Mouse (Mus musculus): ENCODE data around the gene Klrg2. TPM values are rescaled to one million over a fixed set of nuclear protein-coding genes. Genes with fewer than 3 reads are reported as not detected.

Gene Klrg2
- polyA plus RNA-seq, 1 experiment from 2014 or later: 0.24 TPM

- Histone ChIP-seq H3K4me1 (replicated peaks) (no peaks in the 10 kb centered on the region), H3K27ac (replicated peaks) (no peak overlapping the region), H3K4me3 (no peak overlapping the region), H3K36me3 (no peaks in the 10 kb centered on the region), H3K27me3 (no peaks in the 10 kb centered on the region), H3K9ac (no peak overlapping the region), H3K4me2 (no peak overlapping the region), H3K9me3 (no peaks in the 10 kb centered on the region)
- no peak for ATAC-seq (ENCODE audit: low read depth)
- WGBS: 66% methylated on average over 3 of the region's 3 CpGs
These were observed 12.5 kb upstream of the Klrg2 start for GRCm38 (mm10) chr6:38649545-38649944.

- H3K4me2 ChIP-seq: no peak overlapping the region
- no peak overlapping the region for H3K9ac ChIP-seq
- no peaks in the 10 kb centered on the region for H3K9me3 ChIP-seq
- WGBS: 81% methylated on average over 3 of the region's 3 CpGs
- peaks cover 31% of the 10 kb centered on the region for H3K27me3 ChIP-seq
- no peak overlapping the region for H3K27ac ChIP-seq (replicated peaks)
- H3K36me3 ChIP-seq: no peaks in the 10 kb centered on the region
- no peak for ATAC-seq (ENCODE audit: low read depth)
- H3K4me3 ChIP-seq: no peak overlapping the region
- peaks cover 11% of the 10 kb centered on the region for H3K4me1 ChIP-seq (replicated peaks)
These were observed 6.0 kb upstream of the Klrg2 start for GRCm38 (mm10) chr6:38643039-38643438.

GRCm38 (mm10) chr6:38642593-38642992 lies 5.6 kb upstream of the Klrg2 start:
- no peak overlapping the region for H3K4me3 ChIP-seq
- H3K36me3 ChIP-seq: no peaks in the 10 kb centered on the region
- H3K27me3 ChIP-seq: peaks cover 36% of the 10 kb centered on the region
- WGBS: 73% methylated on average over 5 of the region's 5 CpGs
- ATAC-seq (ENCODE audit: low read depth): no peak
- no peak overlapping the region for H3K9ac ChIP-seq
- no peak overlapping the region for H3K4me2 ChIP-seq
- H3K4me1 ChIP-seq (replicated peaks): peaks cover 11% of the 10 kb centered on the region
- H3K27ac ChIP-seq (replicated peaks): no peak overlapping the region
- H3K9me3 ChIP-seq: no peaks in the 10 kb centered on the region

GRCm38 (mm10) chr6:38641645-38642044 lies 4.6 kb upstream of the Klrg2 start:
- no peak for ATAC-seq (ENCODE audit: low read depth)
- Histone ChIP-seq H3K27ac (replicated peaks) (no peak overlapping the region), H3K4me2 (no peak overlapping the region), H3K4me3 (no peak overlapping the region), H3K27me3 (peaks cover 45% of the 10 kb centered on the region), H3K36me3 (no peaks in the 10 kb centered on the region), H3K9me3 (no peaks in the 10 kb centered on the region), H3K4me1 (replicated peaks) (peaks cover 21% of the 10 kb centered on the region), H3K9ac (no peak overlapping the region)
- WGBS: 42% methylated on average over 5 of the region's 5 CpGs

- 75% methylated on average over 5 of the region's 5 CpGs for WGBS
- H3K4me2 ChIP-seq: no peak overlapping the region
- peaks cover 49% of the 10 kb centered on the region for H3K27me3 ChIP-seq
These were observed 4.2 kb upstream of the Klrg2 start for GRCm38 (mm10) chr6:38641228-38641627.

GRCm38 (mm10) chr6:38640401-38640800 lies 3.4 kb upstream of the Klrg2 start:
- no peak overlapping the region for H3K4me2 ChIP-seq
- no peaks in the 10 kb centered on the region for H3K36me3 ChIP-seq
- no peak overlapping the region for H3K4me3 ChIP-seq
- peaks cover 33% of the 10 kb centered on the region for H3K4me1 ChIP-seq (replicated peaks)
- H3K27me3 ChIP-seq: peaks cover 58% of the 10 kb centered on the region
- no peak overlapping the region for H3K9ac ChIP-seq
- no peak for ATAC-seq (ENCODE audit: low read depth)
- H3K9me3 ChIP-seq: no peaks in the 10 kb centered on the region
- 81% methylated on average over 11 of the region's 11 CpGs for WGBS
- H3K27ac ChIP-seq (replicated peaks): no peak overlapping the region

More at GRCm38 (mm10) chr6:38641228-38641627, 4.2 kb upstream of the Klrg2 start:
- H3K4me3 ChIP-seq: no peak overlapping the region
- H3K9ac ChIP-seq: no peak overlapping the region
- H3K4me1 ChIP-seq (replicated peaks): peaks cover 25% of the 10 kb centered on the region
- H3K27ac ChIP-seq (replicated peaks): no peak overlapping the region
- ATAC-seq (ENCODE audit: low read depth): no peak
- H3K9me3 ChIP-seq: no peaks in the 10 kb centered on the region
- H3K36me3 ChIP-seq: no peaks in the 10 kb centered on the region

- under 1% methylated on average over 63 of the region's 72 CpGs for WGBS
These were observed 846 bp downstream of the Klrg2 start for GRCm38 (mm10) chr6:38635941-38636851.

GRCm38 (mm10) chr6:38634461-38634860 lies 2.6 kb downstream of the Klrg2 start:
- H3K36me3 ChIP-seq: no peaks in the 10 kb centered on the region
- H3K9me3 ChIP-seq: no peaks in the 10 kb centered on the region
- peaks cover 66% of the 10 kb centered on the region for H3K27me3 ChIP-seq
- H3K4me2 ChIP-seq: no peak overlapping the region
- no peak overlapping the region for H3K27ac ChIP-seq (replicated peaks)
- peaks cover 22% of the 10 kb centered on the region for H3K4me1 ChIP-seq (replicated peaks)
- no peak for ATAC-seq (ENCODE audit: low read depth)
- 82% methylated on average over 8 of the region's 8 CpGs for WGBS
- no peak overlapping the region for H3K9ac ChIP-seq
- H3K4me3 ChIP-seq: no peak overlapping the region

More at GRCm38 (mm10) chr6:38635941-38636851, 846 bp downstream of the Klrg2 start:
- Histone ChIP-seq H3K4me3 (peak overlapping the region; percentile 54), H3K4me2 (peak overlapping the region; percentile 99), H3K9me3 (no peaks in the 10 kb centered on the region), H3K36me3 (no peaks in the 10 kb centered on the region), H3K9ac (peak overlapping the region; percentile 64), H3K27ac (replicated peaks) (no peak overlapping the region), H3K4me1 (replicated peaks) (peaks cover 22% of the 10 kb centered on the region), H3K27me3 (peaks cover 84% of the 10 kb centered on the region)
- ATAC-seq (ENCODE audit: low read depth): peak; percentile 81

GRCm38 (mm10) chr6:38632826-38633225 lies 4.2 kb downstream of the Klrg2 start:
- H3K9ac ChIP-seq: no peak overlapping the region
- peaks cover 22% of the 10 kb centered on the region for H3K4me1 ChIP-seq (replicated peaks)
- peaks cover 52% of the 10 kb centered on the region for H3K27me3 ChIP-seq
- H3K9me3 ChIP-seq: no peaks in the 10 kb centered on the region
- ATAC-seq (ENCODE audit: low read depth): no peak
- H3K27ac ChIP-seq (replicated peaks): no peak overlapping the region
- H3K4me2 ChIP-seq: no peak overlapping the region
- WGBS: 91% methylated on average over 2 of the region's 2 CpGs
- no peaks in the 10 kb centered on the region for H3K36me3 ChIP-seq
- H3K4me3 ChIP-seq: no peak overlapping the region

- ATAC-seq (ENCODE audit: low read depth): no peak
- 95% methylated on average over 1 of the region's 1 CpGs for WGBS
These were observed 7.5 kb downstream of the Klrg2 start for GRCm38 (mm10) chr6:38629556-38629955.

GRCm38 (mm10) chr6:38627486-38627885 lies 9.6 kb downstream of the Klrg2 start:
- Histone ChIP-seq H3K36me3 (peaks cover 10% of the 10 kb centered on the region; the same call in 1 of the 2 replicates), H3K4me2 (no peak overlapping the region), H3K9ac (no peak overlapping the region), H3K4me1 (replicated peaks) (no peaks in the 10 kb centered on the region), H3K27me3 (no peaks in the 10 kb centered on the region), H3K27ac (replicated peaks) (no peak overlapping the region), H3K4me3 (no peak overlapping the region), H3K9me3 (no peaks in the 10 kb centered on the region)
- 82% methylated on average over 4 of the region's 4 CpGs for WGBS
- ATAC-seq (ENCODE audit: low read depth): no peak

More at GRCm38 (mm10) chr6:38629556-38629955, 7.5 kb downstream of the Klrg2 start:
- H3K4me1 ChIP-seq (replicated peaks): no peaks in the 10 kb centered on the region
- 0 out of 2 replicates have a peak, but pooled peaks cover 6% of the 10 kb centered on the region for H3K36me3 ChIP-seq
- H3K4me3 ChIP-seq: no peak overlapping the region
- H3K27ac ChIP-seq (replicated peaks): no peak overlapping the region
- H3K9me3 ChIP-seq: no peaks in the 10 kb centered on the region
- peaks cover 20% of the 10 kb centered on the region for H3K27me3 ChIP-seq
- H3K4me2 ChIP-seq: no peak overlapping the region
- no peak overlapping the region for H3K9ac ChIP-seq

- H3K9ac ChIP-seq: no peak overlapping the region
- no peak; the same call in 1 of the 2 replicates for ATAC-seq (ENCODE audit: low read depth)
- no peaks in the 10 kb centered on the region for H3K9me3 ChIP-seq
- no peak overlapping the region for H3K4me3 ChIP-seq
- no peak overlapping the region for H3K4me2 ChIP-seq
- H3K4me1 ChIP-seq (replicated peaks): no peaks in the 10 kb centered on the region
- H3K27me3 ChIP-seq: no peaks in the 10 kb centered on the region
- peaks cover 10% of the 10 kb centered on the region; the same call in 1 of the 2 replicates for H3K36me3 ChIP-seq
- 97% methylated on average over 4 of the region's 4 CpGs for WGBS
- H3K27ac ChIP-seq (replicated peaks): no peak overlapping the region
These were observed 10.0 kb downstream of the Klrg2 start for GRCm38 (mm10) chr6:38627081-38627480.

Data from neural tube, embryonic 13.5 days (tissue).